Mouse (Mus musculus): Measurements from ENCODE around the gene Igfbp3.

Gene Igfbp3

GRCm38 (mm10) chr11:7211211-7211610, 2.5 kb downstream of the Igfbp3 start:
- no peak for DNase-seq (ENCODE audit: low spot score in 2 of 2)

GRCm38 (mm10) chr11:7210343-7210742, 3.4 kb downstream of the Igfbp3 start:
- peak in 1 of 2 experiments; percentile 61 for DNase-seq (ENCODE audit: low spot score in 2 of 2)

GRCm38 (mm10) chr11:7203846-7204245, 9.9 kb downstream of the Igfbp3 start:
- DNase-seq (ENCODE audit: low spot score in 2 of 2): no peak

- DNase-seq (ENCODE audit: low spot score in 2 of 2): no peak
Measured at GRCm38 (mm10) chr11:7202206-7202605, 11.5 kb downstream of the Igfbp3 start.

- DNase-seq (ENCODE audit: low spot score in 2 of 2): no peak
Measured at GRCm38 (mm10) chr11:7200393-7200783, 13.3 kb downstream of the Igfbp3 start.

GRCm38 (mm10) chr11:7199736-7200392, 13.9 kb downstream of the Igfbp3 start:
- peak in 1 of 2 experiments; percentile 55 for DNase-seq (ENCODE audit: low spot score in 2 of 2)

- no peak for DNase-seq (ENCODE audit: low spot score in 2 of 2)
Measured at GRCm38 (mm10) chr11:7198481-7199256, 15.1 kb downstream of the Igfbp3 start.

GRCm38 (mm10) chr11:7198006-7198405, 15.7 kb downstream of the Igfbp3 start:
- no peak for DNase-seq (ENCODE audit: low spot score in 2 of 2)

GRCm38 (mm10) chr11:7197491-7197941, 16.2 kb downstream of the Igfbp3 start, which contains the start of gene Igfbp1:
Gene Igfbp1 (plus strand): TSS chr11:7197782.
- DNase-seq (ENCODE audit: low spot score in 2 of 2): no peak

- DNase-seq (ENCODE audit: low spot score in 2 of 2): no peak
Measured at GRCm38 (mm10) chr11:7195312-7195685, 18.4 kb downstream of the Igfbp3 start.

GRCm38 (mm10) chr11:7194432-7195311, 19.1 kb downstream of the Igfbp3 start:
- no peak for DNase-seq (ENCODE audit: low spot score in 2 of 2)

- no peak for DNase-seq (ENCODE audit: low spot score in 2 of 2)
Measured at GRCm38 (mm10) chr11:7193134-7193533, 20.6 kb downstream of the Igfbp3 start.

- no peak for DNase-seq (ENCODE audit: low spot score in 2 of 2)
Measured at GRCm38 (mm10) chr11:7192710-7193109, 21.0 kb downstream of the Igfbp3 start.

GRCm38 (mm10) chr11:7188469-7188868, 25.3 kb downstream of the Igfbp3 start, which contains the start of gene Gm11985:
Gene Gm11985 (minus strand): TSS chr11:7188569.
- DNase-seq (ENCODE audit: low spot score in 2 of 2): no peak

GRCm38 (mm10) chr11:7187472-7187871, 26.3 kb downstream of the Igfbp3 start:
- no peak for DNase-seq (ENCODE audit: low spot score in 2 of 2)

- no peak for DNase-seq (ENCODE audit: low spot score in 2 of 2)
Measured at GRCm38 (mm10) chr11:7184420-7184819, 29.3 kb downstream of the Igfbp3 start.

- no peak for DNase-seq (ENCODE audit: low spot score in 2 of 2)
Measured at GRCm38 (mm10) chr11:7182409-7183042, 31.2 kb downstream of the Igfbp3 start.

GRCm38 (mm10) chr11:7179276-7179675, 34.4 kb downstream of the Igfbp3 start:
- no peak for DNase-seq (ENCODE audit: low spot score in 2 of 2)

GRCm38 (mm10) chr11:7178724-7179123, 35.0 kb downstream of the Igfbp3 start:
- DNase-seq (ENCODE audit: low spot score in 2 of 2): no peak

- no peak for DNase-seq (ENCODE audit: low spot score in 2 of 2)
Measured at GRCm38 (mm10) chr11:7173664-7174063, 40.1 kb downstream of the Igfbp3 start.

GRCm38 (mm10) chr11:7169645-7170044, 44.1 kb downstream of the Igfbp3 start:
- DNase-seq (ENCODE audit: low spot score in 2 of 2): no peak

GRCm38 (mm10) chr11:7164416-7164815, 49.3 kb downstream of the Igfbp3 start:
- no peak for DNase-seq (ENCODE audit: low spot score in 2 of 2)
